ENCODE assay signal across 8 mouse cellular contexts in the genomic region with DNA sequence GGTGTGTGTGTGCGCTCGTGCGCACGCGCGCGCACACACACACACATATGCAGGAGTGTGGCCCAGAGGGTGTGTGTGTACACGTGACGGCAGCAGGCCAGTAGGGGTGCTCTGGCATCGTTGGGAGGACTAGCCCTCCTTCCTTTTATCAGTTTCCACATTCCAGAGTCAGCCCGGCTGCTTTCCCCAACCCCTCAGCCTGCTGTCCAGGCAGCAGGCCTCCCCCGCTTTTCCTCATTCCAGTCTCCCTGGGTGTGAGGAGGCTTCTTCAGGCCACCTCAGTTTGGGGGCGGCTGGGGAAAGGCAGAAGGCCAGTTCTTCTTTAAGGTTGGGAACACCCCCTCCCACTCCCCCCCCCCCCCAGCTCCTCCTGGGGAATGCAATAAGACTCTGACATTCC. TPM values are rescaled to one million over a fixed set of nuclear protein-coding genes. Genes with fewer than 3 reads are reported as not detected.
DNase-seq lines count a peak whose midpoint lies in the region; ATAC-seq lines count a peak whose summit lies in the region.

No protein-coding gene starts in this region.

- peak overlapping the region; percentile 85 for H3K27ac ChIP-seq in heart, embryonic 15.5 days
- peak overlapping the region; percentile 97 for H3K27ac ChIP-seq in lung, embryonic 15.5 days

- H3K9ac ChIP-seq in heart, embryonic 15.5 days = peak overlapping the region; percentile 11; the same call in 1 of the 2 replicates
- H3K9ac ChIP-seq in lung, embryonic 15.5 days = peak overlapping the region; percentile 18; the same call in 1 of the 2 replicates

- peak; percentile 90 for DNase-seq in Muller cell, postnatal 12 days (ENCODE audit: inconsistent ontology term)
- peak; percentile 45 for DNase-seq in embryo, embryonic 11.5 days (ENCODE audit: low read depth, low spot score)
- DNase-seq in kidney, postnatal 10 days = peak; percentile 79
- DNase-seq in skeletal muscle tissue, adult 2 months (ENCODE audit: low read depth, low spot score) = peak; percentile 60
- DNase-seq in adrenal gland, postnatal 14 days = no peak
- no peak for DNase-seq in MN1 (ENCODE audit: low spot score)

- H3K27me3 ChIP-seq in heart, embryonic 15.5 days = no peaks in the 10 kb centered on the region
- H3K27me3 ChIP-seq in lung, embryonic 15.5 days = no peaks in the 10 kb centered on the region

- peak overlapping the region; percentile 72 for H3K4me2 ChIP-seq in heart, embryonic 15.5 days
- peak overlapping the region; percentile 63 for H3K4me2 ChIP-seq in lung, embryonic 15.5 days

- peak; percentile 72 for ATAC-seq in heart, embryonic 15.5 days (replicated peaks; ENCODE audit: insufficient number of reproducible peaks, insufficient read depth, low FRiP score, low read depth)
- ATAC-seq in lung, embryonic 15.5 days (ENCODE audit: borderline replicate concordance, extremely low read depth, low FRiP score, low TSS enrichment) = peak; percentile 73

- H3K4me3 ChIP-seq in heart, embryonic 15.5 days = peak overlapping the region; percentile 65
- peak overlapping the region; percentile 64 for H3K4me3 ChIP-seq in lung, embryonic 15.5 days

- WGBS in heart, embryonic 15.5 days = 23% methylated on average over 13 of the region's 13 CpGs
- 17% methylated on average over 13 of the region's 13 CpGs for WGBS in lung, embryonic 15.5 days

- H3K36me3 ChIP-seq in heart, embryonic 15.5 days = no peaks in the 10 kb centered on the region
- no peaks in the 10 kb centered on the region for H3K36me3 ChIP-seq in lung, embryonic 15.5 days

- H3K4me1 ChIP-seq in heart, embryonic 15.5 days (replicated peaks) = peaks cover 74% of the 10 kb centered on the region
- peaks cover 69% of the 10 kb centered on the region for H3K4me1 ChIP-seq in lung, embryonic 15.5 days

- no peaks in the 10 kb centered on the region for H3K9me3 ChIP-seq in heart, embryonic 15.5 days (replicated peaks)
- no peaks in the 10 kb centered on the region for H3K9me3 ChIP-seq in lung, embryonic 15.5 days

RNA-seq across cellular contexts. Expression of a gene that starts 2.4 kb away (rescaled TPM):
- 78.3 and 79.6 TPM in 2 replicates for polyA plus RNA-seq in heart, embryonic 15.5 days (2015; fragmentation: Nextera tagmentation; extraction: Ambion mirVana)
- polyA plus RNA-seq in lung, embryonic 15.5 days (2015; fragmentation: Nextera tagmentation; extraction: Ambion mirVana) = 66.0 and 66.5 TPM in 2 replicates
- total RNA-seq in adrenal gland, postnatal 14 days (2021) = 166 and 173 TPM in 2 replicates

RNA-seq across cellular contexts. Expression of a gene that starts 2.4 kb away (rescaled TPM):
- polyA plus RNA-seq in heart, embryonic 15.5 days (2015; fragmentation: Nextera tagmentation; extraction: Ambion mirVana) = 14.7 and 20.7 TPM in 2 replicates
- 25.1 and 25.9 TPM in 2 replicates for polyA plus RNA-seq in lung, embryonic 15.5 days (2015; fragmentation: Nextera tagmentation; extraction: Ambion mirVana)
- 11.4 and 14.9 TPM in 2 replicates for total RNA-seq in adrenal gland, postnatal 14 days (2021)

RNA-seq across cellular contexts. Expression of a gene that starts 17.4 kb away (rescaled TPM):
- polyA plus RNA-seq in heart, embryonic 15.5 days (2015; fragmentation: Nextera tagmentation; extraction: Ambion mirVana) = 118 and 125 TPM in 2 replicates
- 93.8 and 94.6 TPM in 2 replicates for polyA plus RNA-seq in lung, embryonic 15.5 days (2015; fragmentation: Nextera tagmentation; extraction: Ambion mirVana)
- total RNA-seq in adrenal gland, postnatal 14 days (2021) = 108 and 140 TPM in 2 replicates

RNA-seq across cellular contexts. Expression of a gene that starts 37.4 kb away (rescaled TPM):
- 11.2 and 15.8 TPM in 2 replicates for polyA plus RNA-seq in heart, embryonic 15.5 days (2015; fragmentation: Nextera tagmentation; extraction: Ambion mirVana)
- polyA plus RNA-seq in lung, embryonic 15.5 days (2015; fragmentation: Nextera tagmentation; extraction: Ambion mirVana) = 13.4 and 15.2 TPM in 2 replicates
- 33.6 and 38.7 TPM in 2 replicates for total RNA-seq in adrenal gland, postnatal 14 days (2021)

RNA-seq across cellular contexts. Expression of a gene that starts 47.7 kb away (rescaled TPM):
- polyA plus RNA-seq in heart, embryonic 15.5 days (2015; fragmentation: Nextera tagmentation; extraction: Ambion mirVana) = 17.7 and 17.9 TPM in 2 replicates
- 18.5 and 24.0 TPM in 2 replicates for polyA plus RNA-seq in lung, embryonic 15.5 days (2015; fragmentation: Nextera tagmentation; extraction: Ambion mirVana)
- 23.7 and 25.1 TPM in 2 replicates for total RNA-seq in adrenal gland, postnatal 14 days (2021)

Comparison
In these comparisons a context has a peak if more than half of its experiments do, and no peak if none do; other contexts are left out.
1. DNase-seq: peak in Muller cell, postnatal 12 days (single experiment), embryo, embryonic 11.5 days (single experiment), kidney, postnatal 10 days (single experiment) and skeletal muscle tissue, adult 2 months (single experiment); none in adrenal gland, postnatal 14 days (single experiment) and MN1 (single experiment).